Mouse (Mus musculus) CH12.LX (cell line): Measurements from ENCODE around the gene Epas1. TPM values are rescaled to one million over a fixed set of nuclear protein-coding genes. Genes with fewer than 3 reads are reported as not detected.

Experiments used
- DNase-seq: peaks from one replicate; pipeline ENCODE4 v3.0.0-alpha.2; 2013; ENCODE audit errors: extremely low read depth
- H3K27ac ChIP-seq: 2 replicates; pipeline ENCODE4 v1.5.1; 2012; ENCODE audit warnings: low read depth, mild to moderate bottlenecking, control low read depth, moderate library complexity; ENCODE audit not compliant: insufficient read depth
- H3K27me3 ChIP-seq: replicated peaks from 2 replicates; pipeline ENCODE3; 2012; ENCODE audit warnings: inconsistent platforms
- H3K36me3 ChIP-seq, 2 experiments: replicated peaks in 1 of 2; 2 replicates each; pipeline versions ENCODE3 to v1.6.1; 2012; ENCODE audit warnings: inconsistent platforms in 1 of 2, low read length in 1 of 2, mild to moderate bottlenecking in 1 of 2, mixed read lengths in 1 of 2, moderate library complexity in 1 of 2; ENCODE audit not compliant: control insufficient read depth in 1 of 2, insufficient read depth in 1 of 2
- H3K4me1 ChIP-seq, 2 experiments: 2 replicates each; pipeline ENCODE4 v1.6.1; 2012; ENCODE audit warnings: inconsistent platforms in 1 of 2, moderate library complexity in 1 of 2; ENCODE audit not compliant: insufficient read depth in 2 of 2, control insufficient read depth in 1 of 2
- H3K4me2 ChIP-seq: 2 replicates; pipeline ENCODE4 v1.6.1; 2012; ENCODE audit warnings: low read depth, mild to moderate bottlenecking, control low read depth; ENCODE audit not compliant: poor library complexity, insufficient read depth, severe bottlenecking
- H3K4me3 ChIP-seq, 3 experiments: fragments of 150-350 bp in 1 of 3; sonication (generic) in 1 of 3; replicated peaks in 1 of 3; 2 replicates each; pipeline versions ENCODE3 to v1.5.1; 2011 to 2012; ENCODE audit warnings: low read depth in 2 of 3, low read length in 2 of 3, mild to moderate bottlenecking in 2 of 3, moderate library complexity in 2 of 3, control low read depth in 1 of 3, improper control_type of control experiment in 1 of 3, inconsistent platforms in 1 of 3, mixed read lengths in 1 of 3; ENCODE audit not compliant: poor library complexity in 1 of 3
- H3K79me2 ChIP-seq: replicated peaks from 2 replicates; pipeline ENCODE4 v1.6.1; 2012; ENCODE audit warnings: mild to moderate bottlenecking, moderate library complexity; ENCODE audit not compliant: control insufficient read depth, poor library complexity, insufficient read depth, severe bottlenecking; ENCODE audit errors: extremely low read depth
- H3K9ac ChIP-seq: 2 replicates; pipeline ENCODE4 v1.6.1; 2012; ENCODE audit warnings: low read depth, mild to moderate bottlenecking, control low read depth, moderate library complexity; ENCODE audit not compliant: insufficient read depth
- H3K9me3 ChIP-seq: replicated peaks from 2 replicates; pipeline ENCODE3; 2012; ENCODE audit warnings: low read length, inconsistent platforms, mixed read lengths
- BHLHE40 ChIP-seq: IDR thresholded peaks from 2 replicates; pipeline ENCODE4 v1.6.1; 2011; ENCODE audit warnings: mild to moderate bottlenecking, low read depth, low read length, improper control_type of control experiment
- CHD1 ChIP-seq: IDR thresholded peaks from 2 replicates; pipeline ENCODE4 v1.6.1; 2012; ENCODE audit warnings: low read depth, low read length, improper control_type of control experiment, inconsistent platforms
- CHD2 ChIP-seq: IDR thresholded peaks from 2 replicates; pipeline ENCODE4 v1.6.1; 2011; ENCODE audit warnings: low read length, improper control_type of control experiment
- E2F4 ChIP-seq: IDR thresholded peaks from 2 replicates; pipeline ENCODE4 v1.6.1; 2011; ENCODE audit warnings: low read depth, low read length, improper control_type of control experiment; ENCODE audit not compliant: insufficient replicate concordance
- ELF1 ChIP-seq: IDR thresholded peaks from 2 replicates; pipeline ENCODE4 v1.6.1; 2014; ENCODE audit warnings: low read depth, mild to moderate bottlenecking, inconsistent platforms, low read length, improper control_type of control experiment
- EP300 ChIP-seq: IDR thresholded peaks from 2 replicates; pipeline ENCODE4 v1.6.1; 2011; ENCODE audit warnings: low read length, improper control_type of control experiment
- ETS1 ChIP-seq: conservative IDR thresholded peaks from 2 replicates; pipeline ENCODE4 v1.6.1; 2012; ENCODE audit warnings: low read depth, mild to moderate bottlenecking, inconsistent platforms, low read length, improper control_type of control experiment, moderate library complexity
- HCFC1 ChIP-seq: IDR thresholded peaks from 2 replicates; pipeline ENCODE4 v1.6.1; 2012; ENCODE audit warnings: low read depth, mild to moderate bottlenecking, inconsistent platforms, low read length, improper control_type of control experiment
- IRF4 ChIP-seq: IDR thresholded peaks from 2 replicates; pipeline ENCODE4 v1.6.1; 2014; ENCODE audit warnings: low read depth, mild to moderate bottlenecking, inconsistent platforms, low read length, improper control_type of control experiment
- JUN ChIP-seq: IDR thresholded peaks from 2 replicates; pipeline ENCODE4 v1.6.1; 2011; ENCODE audit warnings: low read depth, mild to moderate bottlenecking, low read length, improper control_type of control experiment, moderate library complexity; ENCODE audit not compliant: insufficient read depth
- MAFK ChIP-seq: IDR thresholded peaks from 2 replicates; pipeline ENCODE4 v1.6.1; 2011; ENCODE audit warnings: low read length, improper control_type of control experiment; ENCODE audit not compliant: insufficient replicate concordance
- MAZ ChIP-seq: IDR thresholded peaks from 2 replicates; pipeline ENCODE4 v1.6.1; 2012; ENCODE audit warnings: low read depth, mild to moderate bottlenecking, inconsistent platforms, low read length, improper control_type of control experiment, moderate library complexity
- MEF2A ChIP-seq: IDR thresholded peaks from 2 replicates; pipeline ENCODE4 v1.6.1; 2014; ENCODE audit warnings: low read depth, mild to moderate bottlenecking, inconsistent platforms, low read length, improper control_type of control experiment, borderline replicate concordance
- MYC ChIP-seq: IDR thresholded peaks from 2 replicates; pipeline ENCODE4 v1.6.1; 2011; ENCODE audit warnings: low read depth, mild to moderate bottlenecking, improper control_type of control experiment, low read length
- PAX5 ChIP-seq: IDR thresholded peaks from 2 replicates; pipeline ENCODE4 v1.6.1; 2012; ENCODE audit warnings: low read length, inconsistent platforms, mixed read lengths
- POLR2A ChIP-seq: IDR thresholded peaks from 2 replicates; pipeline ENCODE4 v1.6.1; 2011; ENCODE audit warnings: low read depth, mild to moderate bottlenecking, improper control_type of control experiment, low read length
- POLR2AphosphoS2 ChIP-seq: IDR thresholded peaks from 2 replicates; pipeline ENCODE4 v1.6.1; 2011; ENCODE audit warnings: low read depth, low read length, improper control_type of control experiment
- RAD21 ChIP-seq: IDR thresholded peaks from 2 replicates; pipeline ENCODE4 v1.6.1; 2011; ENCODE audit warnings: low read depth, mild to moderate bottlenecking, low read length, improper control_type of control experiment, moderate library complexity
- RCOR1 ChIP-seq: conservative IDR thresholded peaks from 2 replicates; pipeline ENCODE4 v1.6.1; 2012; ENCODE audit warnings: low read depth, mild to moderate bottlenecking, inconsistent platforms, low read length, improper control_type of control experiment
- SMC3 ChIP-seq: IDR thresholded peaks from 2 replicates; pipeline ENCODE4 v1.6.1; 2011; ENCODE audit warnings: low read depth, low read length, improper control_type of control experiment
- TCF12 ChIP-seq: IDR thresholded peaks from 2 replicates; pipeline ENCODE4 v1.6.1; 2014; ENCODE audit warnings: low read depth, mild to moderate bottlenecking, inconsistent platforms, low read length, improper control_type of control experiment
- ZNF384 ChIP-seq: IDR thresholded peaks from 2 replicates; pipeline ENCODE4 v1.6.1; 2012; ENCODE audit warnings: low read depth, low read length, improper control_type of control experiment, inconsistent platforms
- dilution Hi-C: fragments of 300-500 bp; cut with MboI; formaldehyde crosslinking; loops from 2 replicates; pipeline ENCODE4 v1.14.3; 2020; ENCODE audit warnings: low sequenced_read_pairs; ENCODE audit not compliant: extremely low pct_unique_long_range_greater_than_20kb, extremely low pct_ligation_motif_present
- in situ Hi-C: fragments of 300-500 bp; cut with MboI; formaldehyde crosslinking; loops from 3 replicates; pipeline ENCODE4 v1.14.3; 2019; ENCODE audit warnings: low sequenced_read_pairs, low pct_ligation_motif_present, low pct_unique_long_range_greater_than_20kb, mixed read lengths
- polyA plus RNA-seq: library from polyadenylated mRNA; unstranded; fragments of >175 nt; gene quantifications from 2 replicates; pipeline ENCODE4 v1.2.1, GENCODE M21; 2012; ENCODE audit warnings: low read depth; ENCODE audit not compliant: insufficient read length
- total RNA-seq, 2 experiments: library from RNA; depleted of rRNA; stranded (reverse); fragments of 300-350 nt in 1 of 2; fragments of >200 nt in 1 of 2; gene quantifications; 2 replicates each; pipeline ENCODE4 v1.2.3; 2012 to 2014

Gene Epas1
- total and polyA plus RNA-seq, 3 experiments, result 0.08 to 0.14 (median 0.11) TPM

- TF ChIP-seq ELF1 (0 out of 2 replicates have a peak, but pooled peaks have one; percentile 42), CHD2 (peak; percentile 92), MYC (peak; percentile 62; the same call in 1 of the 2 replicates), ZNF384 (peak; percentile 48; the same call in 1 of the 2 replicates), PAX5 (no peak), JUN (peak; percentile 98), EP300 (peak; percentile 99), RAD21 (no peak), CHD1 (peak; percentile 99), POLR2AphosphoS2 (no peak)
Observed at GRCm38 (mm10) chr17:86850700-86851337, 97.3 kb downstream of the Epas1 start (continued).

DNA sequence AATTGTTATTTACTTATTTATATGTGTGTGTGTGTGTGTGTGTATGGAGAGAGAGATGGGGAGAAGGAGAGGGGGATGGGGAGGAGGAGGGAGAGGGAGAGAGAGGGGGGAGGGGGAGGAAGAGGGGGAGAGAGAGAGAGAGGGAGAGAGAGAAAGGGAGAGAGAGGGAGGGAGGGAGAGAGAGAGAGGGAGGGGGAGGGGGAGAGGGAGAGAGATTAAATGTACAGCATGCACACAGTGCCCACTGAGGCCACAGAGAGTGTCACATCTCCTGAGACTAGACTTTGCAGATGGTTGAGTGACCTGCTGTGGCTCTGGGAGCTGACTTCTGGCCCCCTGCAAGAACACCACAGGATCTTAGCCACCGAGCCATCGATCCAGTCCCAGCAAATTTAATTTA is 98.3 kb downstream of the Epas1 start:
- Histone ChIP-seq H3K4me1 (peaks cover 12 to 30% of the 10 kb centered on the region in 2 experiments), H3K4me2 (peak overlapping the region; percentile 85), H3K9me3 (no peaks in the 10 kb centered on the region), H3K4me3 (no peak overlapping the region), H3K79me2 (no peaks in the 10 kb centered on the region), H3K36me3 (no peaks in the 10 kb centered on the region), H3K27ac (peak overlapping the region; percentile 82), H3K27me3 (peaks cover 4% of the 10 kb centered on the region), H3K9ac (no peak overlapping the region)
- in situ Hi-C loops (no loop called here), dilution Hi-C loops (no loop called here)
- TF ChIP-seq IRF4 (peak; percentile 78), MEF2A (peak; percentile 16; the same call in 1 of the 2 replicates), E2F4 (no peak), RCOR1 (no peak), TCF12 (peak; percentile 27; the same call in 1 of the 2 replicates), CHD2 (peak; percentile 88), SMC3 (no peak), ETS1 (0 out of 2 replicates have a peak, but pooled peaks have one; percentile 39), MAFK (no peak), POLR2A (peak; percentile 32), BHLHE40 (peak; percentile 72), HCFC1 (no peak), EP300 (peak; percentile 63; the same call in 1 of the 2 replicates), JUN (no peak), MAZ (peak; percentile 91)
- DNase-seq, result peak; percentile 66
